Mouse (Mus musculus) CH12.LX (cell line): ENCODE measurements around the gene Etv6.
A peak's percentile ranks its signal among the peaks of the same experiment; 100 is the strongest.

Source experiments
- CTCF ChIP-seq, 2 experiments: IDR thresholded peaks in 1 of 2; conservative IDR thresholded peaks in 1 of 2; 2 replicates each; pipeline ENCODE4 v1.5.1; 2011 to 2012; ENCODE audit warnings: low read depth in 2 of 2, low read length in 2 of 2, improper control_type of control experiment in 1 of 2, inconsistent platforms in 1 of 2, mild to moderate bottlenecking in 1 of 2, moderate library complexity in 1 of 2
- E2F4 ChIP-seq: IDR thresholded peaks from 2 replicates; pipeline ENCODE4 v1.6.1; 2011; ENCODE audit warnings: low read depth, low read length, improper control_type of control experiment; ENCODE audit not compliant: insufficient replicate concordance
- EP300 ChIP-seq: IDR thresholded peaks from 2 replicates; pipeline ENCODE4 v1.6.1; 2011; ENCODE audit warnings: low read length, improper control_type of control experiment
- JUND ChIP-seq: conservative IDR thresholded peaks from 2 replicates; pipeline ENCODE4 v1.6.1; 2011; ENCODE audit warnings: low read depth, low read length, improper control_type of control experiment
- MAX ChIP-seq: IDR thresholded peaks from 2 replicates; pipeline ENCODE4 v1.6.1; 2011; ENCODE audit warnings: low read length, improper control_type of control experiment
- POLR2A ChIP-seq: IDR thresholded peaks from 2 replicates; pipeline ENCODE4 v1.6.1; 2011; ENCODE audit warnings: low read depth, mild to moderate bottlenecking, improper control_type of control experiment, low read length

DNA sequence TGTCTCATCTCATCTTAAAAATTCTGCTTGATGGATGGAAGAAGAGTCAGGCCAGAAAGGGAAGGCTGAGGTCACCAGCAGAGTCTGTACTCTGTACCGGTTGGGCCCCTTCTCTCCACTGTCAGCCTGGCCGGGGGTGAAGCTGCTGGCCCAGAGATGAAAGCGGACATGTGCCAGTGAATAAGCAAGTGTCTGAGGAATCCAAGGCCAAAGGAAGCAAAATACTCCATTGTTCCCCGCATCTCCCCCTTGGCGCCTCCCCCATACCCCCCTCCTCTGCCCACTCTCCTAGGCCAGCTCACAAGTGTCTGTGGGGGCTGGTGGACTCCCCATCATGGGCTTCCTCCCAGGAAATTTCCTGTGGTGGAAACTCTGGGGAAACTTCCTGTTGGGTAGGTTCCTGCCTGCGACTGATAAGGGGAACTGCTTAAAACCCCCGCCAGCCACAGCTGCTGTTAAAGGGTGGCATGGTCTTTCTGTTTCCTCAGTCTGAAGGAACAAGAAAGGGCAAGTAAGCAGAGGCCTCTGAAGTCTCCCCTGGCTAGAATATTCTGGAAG is 154.2 kb downstream of the Etv6 start:
- TF ChIP-seq EP300 (peak; percentile 73), E2F4 (no peak), JUND (no peak), MAX (no peak), POLR2A (no peak), CTCF (conservative IDR thresholded peaks at IDR 0.05 in 1 of 2, IDR thresholded peaks at IDR 0.05 in 1 of 2; ENCODE audit: low read depth in 2 of 2, low read length in 2 of 2) (no peak)
